Mouse (Mus musculus) layer of hippocampus, adult 18-20 months (tissue): ENCODE measurements at regions not wholly inside any gene's neighbourhood (a gene's known extent, or its start where the extent isn't known, plus 50 kb on each side); places are given as distances from the start of the nearest gene placed in this dataset.

Experiments
- DNase-seq, 2 experiments: peaks; one replicate each; pipeline ENCODE4 v3.0.0; 2022; ENCODE audit warnings: low spot score in 2 of 2

GRCm38 (mm10) chr15:29356395-29356794, 816.0 kb upstream of the Ctnnd2 start:
- DNase-seq, result no peak

GRCm38 (mm10) chr15:29399881-29400280, 772.5 kb upstream of the Ctnnd2 start:
- no peak for DNase-seq

DNA sequence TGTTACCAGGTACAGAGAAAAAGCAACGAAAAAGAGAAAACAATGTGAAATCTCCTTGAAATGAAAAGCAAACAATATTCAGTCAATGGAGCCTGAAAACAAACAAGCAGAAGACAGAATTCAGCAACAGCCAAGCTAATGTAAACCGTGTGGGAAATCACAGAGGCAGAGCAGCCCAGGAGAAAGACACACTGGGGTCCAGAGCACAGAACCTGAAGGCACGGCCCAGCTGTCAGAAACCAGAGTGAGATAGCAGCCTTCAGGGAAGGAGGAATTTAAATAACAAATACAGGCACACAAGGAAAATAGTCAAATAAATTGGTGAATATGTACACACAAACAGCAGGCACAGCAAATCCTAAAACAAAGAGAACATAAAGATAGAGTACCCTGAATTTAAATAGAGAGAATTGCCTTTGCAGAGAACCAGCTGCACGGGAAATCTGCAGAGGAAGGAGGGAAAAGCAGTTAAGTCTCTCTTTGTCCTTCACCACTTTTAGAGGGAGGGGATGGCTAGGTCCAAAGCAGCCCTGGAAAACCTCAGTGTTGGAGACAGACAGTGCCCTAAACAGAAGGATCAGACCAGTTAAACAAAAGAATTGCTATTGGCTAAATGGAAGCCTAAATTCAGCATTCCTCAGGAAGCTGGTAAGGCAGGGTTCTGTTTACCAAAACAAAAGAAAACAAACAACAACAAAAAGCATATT, 739.2 kb upstream of the Ctnnd2 start:
- no peak for DNase-seq

GRCm38 (mm10) chr15:29437699-29438326, 734.6 kb upstream of the Ctnnd2 start:
- no peak for DNase-seq

DNA sequence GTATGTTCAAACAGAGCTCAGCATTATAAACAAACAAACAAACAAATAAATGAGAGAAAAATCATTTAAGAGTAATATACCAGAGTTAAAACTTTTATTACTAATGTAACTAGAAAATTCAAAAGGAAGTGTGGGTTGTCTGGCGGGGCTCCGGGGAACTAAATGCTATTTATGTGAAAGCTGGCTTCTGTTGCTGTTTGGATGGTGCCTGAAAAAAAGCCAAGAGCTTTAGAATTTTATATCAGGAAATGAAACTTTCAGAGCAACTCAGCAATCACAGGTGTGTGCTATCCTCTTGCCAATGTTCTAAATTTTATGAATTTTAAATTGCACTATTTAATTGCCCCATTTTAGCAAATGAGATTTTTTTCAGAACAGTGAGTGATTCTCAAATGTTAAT, 724.5 kb upstream of the Ctnnd2 start:
- DNase-seq, result peak; percentile 4 to 56

DNA sequence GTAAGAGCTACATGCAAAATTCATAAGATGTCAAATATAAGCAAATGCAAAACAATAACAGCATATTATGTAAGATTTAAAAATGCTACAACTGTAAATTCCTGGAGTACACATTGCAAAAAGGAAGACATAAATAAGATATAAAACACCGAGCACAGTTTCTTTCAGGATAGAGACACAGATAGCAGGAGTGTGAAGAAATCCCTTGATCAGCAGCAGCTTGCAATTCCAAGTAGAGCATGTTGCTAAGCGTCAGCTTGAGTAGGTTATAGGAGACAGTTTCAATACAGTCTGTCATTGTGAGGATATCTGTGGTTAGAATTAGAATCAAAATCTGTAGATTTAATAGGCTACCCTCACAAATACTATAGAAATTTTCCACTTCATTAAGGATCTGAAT, 687.3 kb upstream of the Ctnnd2 start:
- no peak for DNase-seq

- DNase-seq, result no peak
These were observed 642.4 kb upstream of the Ctnnd2 start for GRCm38 (mm10) chr15:29529974-29530373.

DNA sequence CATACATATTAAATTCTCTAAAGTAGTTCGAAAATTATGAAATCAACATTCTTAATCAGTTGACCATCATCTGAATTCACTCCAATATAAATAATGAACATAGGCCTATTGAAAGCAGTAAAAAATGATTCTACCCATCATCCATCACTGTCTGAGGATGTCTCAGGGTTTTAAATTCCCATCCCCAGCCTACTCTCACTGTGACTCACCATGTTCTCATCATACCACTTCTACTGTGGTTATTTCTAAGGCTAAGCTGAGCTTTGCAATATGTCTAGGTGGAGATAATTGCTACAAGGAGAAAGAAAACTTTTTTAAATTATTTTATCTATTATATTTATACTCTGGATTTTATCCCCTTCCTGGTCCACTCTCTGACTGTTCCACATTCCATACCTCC, 604.0 kb upstream of the Ctnnd2 start:
- DNase-seq, result no peak
